Mouse (Mus musculus): ENCODE results near the gene Rorc.

GRCm38 (mm10) chr3:94372038-94372437, 556 bp upstream of the Rorc start:
- TF ChIP-seq CTCF (IDR thresholded peaks at IDR 0.05; ENCODE audit: low read depth, low read length) (no peak), EP300 (IDR thresholded peaks at IDR 0.05; ENCODE audit: insufficient read depth, low read depth, low read length) (no peak), POLR2A (IDR thresholded peaks at IDR 0.05; ENCODE audit: insufficient read depth, low read length) (no peak)
